Mouse (Mus musculus) stomach, postnatal 0 days (tissue): ENCODE measurements at regions not wholly inside any gene's neighbourhood (a gene's known extent, or its start where the extent isn't known, plus 50 kb on each side); places are given as distances from the start of the nearest gene placed in this dataset.

Experiments used
- ATAC-seq: fragments of 200-750 bp; cut with Nextera tagmentation; 2 replicates; pipeline ENCODE4 v1.8.0; 2017; ENCODE audit not compliant: low FRiP score, low TSS enrichment
- DNase-seq: peaks from one replicate; pipeline ENCODE4 v3.0.0-alpha.2; 2016; ENCODE audit warnings: low spot score
- H3K27ac ChIP-seq: fragments of 300-500 bp; sonication (generic); replicated peaks from 2 replicates; pipeline ENCODE4 v1.5.1; 2014; ENCODE audit warnings: mild to moderate bottlenecking, control low read depth
- H3K27me3 ChIP-seq: fragments of 300-500 bp; sonication (generic); 2 replicates; pipeline ENCODE4 v1.6.1; 2014; ENCODE audit warnings: low read length; ENCODE audit not compliant: control insufficient read depth, insufficient read depth
- H3K36me3 ChIP-seq: fragments of 300-500 bp; sonication (generic); 2 replicates; pipeline ENCODE4 v1.6.1; 2014; ENCODE audit warnings: low read length, mixed read lengths; ENCODE audit not compliant: control insufficient read depth, insufficient read depth
- H3K4me1 ChIP-seq: fragments of 300-500 bp; sonication (generic); replicated peaks from 2 replicates; pipeline ENCODE4 v1.6.1; 2014; ENCODE audit warnings: antibody characterized with exemption; ENCODE audit not compliant: control insufficient read depth, insufficient read depth
- H3K4me2 ChIP-seq: fragments of 300-500 bp; sonication (generic); replicated peaks from 2 replicates; pipeline ENCODE4 v1.6.1; 2014; ENCODE audit warnings: low read depth, mild to moderate bottlenecking, control low read depth, moderate library complexity
- H3K4me3 ChIP-seq: fragments of 300-500 bp; sonication (generic); 2 replicates; pipeline ENCODE4 v1.5.1; 2014; ENCODE audit warnings: low read depth, low read length, control low read depth
- H3K9ac ChIP-seq: fragments of 300-500 bp; sonication (generic); 2 replicates; pipeline ENCODE4 v1.6.1; 2014; ENCODE audit warnings: mild to moderate bottlenecking, low read length, control low read depth, mixed read lengths
- H3K9me3 ChIP-seq: fragments of 300-500 bp; sonication (generic); 2 replicates; pipeline ENCODE4 v1.6.1; 2016; ENCODE audit warnings: low read length; ENCODE audit not compliant: control insufficient read depth
- CTCF ChIP-seq: IDR thresholded peaks from 2 replicates; pipeline ENCODE4 v1.5.1; 2016; ENCODE audit warnings: antibody characterized with exemption, low read depth, mild to moderate bottlenecking, moderate library complexity
- EP300 ChIP-seq: optimal IDR thresholded peaks from 2 replicates; pipeline ENCODE3; 2016; ENCODE audit warnings: antibody characterized with exemption
- WGBS: fragments of 180-500 bp; shearing (Covaris S2); extraction: QIAGEN DNeasy Blood & Tissue Kit; methylation state at CpG from one replicate; pipeline ENCODE4 v1.1.7; 2014; 5-methylcytosine and 5-hydroxymethylcytosine counted together

GRCm38 (mm10) chr6:143516746-143517145, 349.7 kb downstream of the Etnk1 start:
- no peak overlapping the region for H3K27ac ChIP-seq
- no peaks in the 10 kb centered on the region for H3K27me3 ChIP-seq
- no peaks in the 10 kb centered on the region for H3K36me3 ChIP-seq
- DNase-seq = no peak
- WGBS = 79% methylated on average over 1 of the region's 1 CpGs
- TF ChIP-seq EP300 (no peak), CTCF (no peak)
- H3K4me3 ChIP-seq = no peak overlapping the region
- H3K9ac ChIP-seq = no peak overlapping the region
- H3K4me1 ChIP-seq = no peaks in the 10 kb centered on the region
- no peaks in the 10 kb centered on the region for H3K9me3 ChIP-seq
- no peak for ATAC-seq
- no peak overlapping the region for H3K4me2 ChIP-seq

GRCm38 (mm10) chr6:143518476-143518875, 351.5 kb downstream of the Etnk1 start:
- Histone ChIP-seq H3K4me2 (no peak overlapping the region), H3K9ac (no peak overlapping the region), H3K36me3 (no peaks in the 10 kb centered on the region), H3K4me3 (no peak overlapping the region), H3K4me1 (no peaks in the 10 kb centered on the region), H3K9me3 (no peaks in the 10 kb centered on the region), H3K27ac (no peak overlapping the region), H3K27me3 (no peaks in the 10 kb centered on the region)
- DNase-seq (no peak), ATAC-seq (no peak)
- no peak for TF ChIP-seq CTCF
- no peak for TF ChIP-seq EP300
- WGBS = 71% methylated on average over 8 of the region's 8 CpGs

GRCm38 (mm10) chr6:143519668-143520067, 352.6 kb downstream of the Etnk1 start:
- Histone ChIP-seq H3K4me3 (no peak overlapping the region), H3K9me3 (no peaks in the 10 kb centered on the region), H3K27ac (no peak overlapping the region), H3K4me2 (no peak overlapping the region), H3K9ac (no peak overlapping the region), H3K36me3 (no peaks in the 10 kb centered on the region), H3K4me1 (no peaks in the 10 kb centered on the region), H3K27me3 (no peaks in the 10 kb centered on the region)
- TF ChIP-seq CTCF (no peak), EP300 (no peak)
- ATAC-seq = no peak
- no peak for DNase-seq
- 81% methylated on average over 5 of the region's 5 CpGs for WGBS

- no peak overlapping the region for H3K4me2 ChIP-seq
- 78% methylated on average over 4 of the region's 4 CpGs for WGBS
- no peaks in the 10 kb centered on the region for H3K27me3 ChIP-seq
- H3K4me1 ChIP-seq = no peaks in the 10 kb centered on the region
- H3K36me3 ChIP-seq = no peaks in the 10 kb centered on the region
- TF ChIP-seq CTCF = no peak
- TF ChIP-seq EP300 = no peak
- H3K9me3 ChIP-seq = no peaks in the 10 kb centered on the region
- no peak overlapping the region for H3K4me3 ChIP-seq
- H3K27ac ChIP-seq = no peak overlapping the region
- DNase-seq = no peak
- H3K9ac ChIP-seq = no peak overlapping the region
- ATAC-seq = no peak
Measured at GRCm38 (mm10) chr6:143525092-143525491, 358.1 kb downstream of the Etnk1 start.

GRCm38 (mm10) chr6:143528898-143529297, 361.9 kb downstream of the Etnk1 start:
- DNase-seq = no peak
- Histone ChIP-seq H3K27ac (no peak overlapping the region), H3K9me3 (no peaks in the 10 kb centered on the region), H3K9ac (no peak overlapping the region), H3K4me3 (no peak overlapping the region), H3K27me3 (no peaks in the 10 kb centered on the region), H3K4me1 (no peaks in the 10 kb centered on the region), H3K4me2 (no peak overlapping the region), H3K36me3 (no peaks in the 10 kb centered on the region)
- WGBS = 83% methylated on average over 7 of the region's 7 CpGs
- ATAC-seq = no peak
- TF ChIP-seq EP300 (no peak), CTCF (no peak)

- 39% methylated on average over 13 of the region's 13 CpGs for WGBS
- Histone ChIP-seq H3K36me3 (no peaks in the 10 kb centered on the region), H3K27ac (no peak overlapping the region), H3K9ac (no peak overlapping the region), H3K4me3 (no peak overlapping the region), H3K4me1 (no peaks in the 10 kb centered on the region), H3K27me3 (no peaks in the 10 kb centered on the region), H3K9me3 (no peaks in the 10 kb centered on the region), H3K4me2 (no peak overlapping the region)
- no peak for DNase-seq
- TF ChIP-seq EP300 (no peak), CTCF (no peak)
- no peak for ATAC-seq
Measured at GRCm38 (mm10) chr6:143530372-143531224, 363.6 kb downstream of the Etnk1 start.
